Mouse (Mus musculus) cerebellum, postnatal 4 days (tissue): ENCODE measurements around the gene Ephx4.

ENCODE experiments used
- DNase-seq, 2 experiments: peaks; one replicate each; pipeline ENCODE4 v3.0.0; 2022; ENCODE audit warnings: low spot score in 2 of 2, mixed read lengths in 1 of 2

Ephx4 gene

GRCm38 (mm10) chr5:107434001-107434400 lies 31.5 kb downstream of the Ephx4 start:
- no peak for DNase-seq

DNA sequence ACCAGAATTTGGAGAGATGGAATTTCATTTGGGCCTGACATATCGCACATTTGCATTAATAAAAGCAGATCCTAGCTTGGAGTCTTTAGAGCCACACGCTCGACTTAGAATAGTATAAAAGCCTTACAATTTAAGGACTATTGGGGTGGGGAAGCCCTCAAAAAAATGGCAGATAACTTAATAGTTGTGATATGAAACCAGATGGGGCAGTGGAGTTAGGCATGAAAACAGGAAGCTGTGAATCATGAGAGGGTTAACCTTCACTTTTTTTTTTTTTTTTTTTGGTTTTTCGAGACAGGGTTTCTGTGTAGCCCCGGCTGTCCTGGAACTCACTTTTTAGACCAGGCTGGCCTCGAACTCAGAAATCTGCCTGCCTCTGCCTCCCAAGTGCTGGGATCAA lies 33.6 kb downstream of the Ephx4 start:
- no peak for DNase-seq

DNA sequence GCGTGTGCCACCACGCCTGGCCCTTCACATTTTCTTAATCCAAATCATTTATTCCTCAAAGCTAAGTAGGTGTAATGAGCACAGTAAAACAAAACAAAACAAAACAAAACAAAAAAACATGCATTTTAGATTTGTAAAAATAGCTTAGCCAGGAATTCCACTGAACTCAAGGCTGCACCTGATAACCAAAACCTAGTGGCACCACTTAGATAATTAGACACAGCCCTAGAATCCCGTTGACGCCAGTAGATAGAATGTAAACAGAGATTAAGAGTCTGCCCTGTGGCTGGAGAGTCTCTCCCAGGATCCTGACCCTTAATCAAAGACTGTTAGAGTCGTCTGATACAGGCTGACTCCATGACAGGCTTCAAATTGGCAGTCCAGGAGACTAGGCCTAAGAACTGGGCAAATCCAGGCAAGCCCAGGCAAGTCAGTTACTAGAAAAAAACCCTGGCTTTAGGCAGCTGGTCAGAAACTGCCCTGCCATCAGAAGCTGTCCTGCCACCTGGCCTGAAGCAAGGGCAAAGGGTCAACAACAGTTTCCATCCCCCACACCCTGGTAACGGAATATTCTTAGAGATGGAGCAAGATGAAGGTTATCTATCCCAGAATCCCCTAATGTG lies 34.2 kb downstream of the Ephx4 start:
- no peak for DNase-seq

- DNase-seq, result peak; percentile 96
Measured at GRCm38 (mm10) chr5:107437464-107438281, 35.1 kb downstream of the Ephx4 start, which contains the start of gene Btbd8. TSS of gene Btbd8 (plus strand) at chr5:107437997.

- peak in 1 of 2 experiments; percentile 3 for DNase-seq
Measured at GRCm38 (mm10) chr5:107438353-107438752, 35.8 kb downstream of the Ephx4 start.

DNA sequence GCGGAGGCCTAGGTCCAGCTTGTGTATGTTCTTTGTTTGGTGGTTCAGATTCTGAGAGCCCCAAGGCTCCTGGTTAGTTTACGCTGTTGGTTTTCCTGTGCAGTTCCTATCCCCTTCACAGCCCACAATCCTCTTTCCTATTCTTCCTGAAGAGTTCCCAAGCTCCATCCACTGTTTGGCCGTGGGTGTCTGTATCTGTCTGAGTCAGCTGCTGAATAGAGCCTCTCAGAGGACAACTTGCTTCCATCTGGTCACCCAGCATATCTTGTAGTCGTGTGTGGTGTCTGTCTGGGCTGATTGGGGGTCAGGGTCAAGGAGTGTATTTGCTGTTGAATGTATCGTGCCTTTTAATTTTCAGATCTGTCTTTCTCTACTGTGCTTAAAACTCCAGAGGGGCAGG lies 39.3 kb downstream of the Ephx4 start:
- DNase-seq, result no peak

GRCm38 (mm10) chr5:107444251-107444650 lies 41.7 kb downstream of the Ephx4 start:
- no peak for DNase-seq

GRCm38 (mm10) chr5:107447977-107448376 lies 45.4 kb downstream of the Ephx4 start:
- no peak for DNase-seq

DNA sequence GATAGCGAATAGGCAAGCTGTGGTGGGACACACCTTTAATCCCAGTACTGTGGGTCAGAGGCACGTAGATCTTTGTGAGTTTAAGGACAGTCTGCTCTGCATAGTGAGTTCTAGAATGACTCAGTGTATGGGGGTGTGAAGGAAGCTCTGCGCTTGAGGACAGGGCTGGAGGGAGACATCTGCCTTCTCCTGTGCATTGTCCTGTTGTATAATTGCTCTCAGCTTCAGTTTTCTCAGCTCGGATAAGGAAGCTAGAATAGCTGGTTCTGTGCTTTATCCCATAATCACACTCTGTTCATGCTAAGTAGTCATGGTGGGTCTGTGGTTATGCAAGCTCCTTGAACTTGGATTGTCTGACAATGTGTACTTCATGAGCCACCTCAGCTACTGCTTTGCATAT lies 46.2 kb downstream of the Ephx4 start:
- no peak for DNase-seq

GRCm38 (mm10) chr5:107449620-107450019 lies 47.1 kb downstream of the Ephx4 start:
- no peak for DNase-seq

- no peak for DNase-seq
Measured at GRCm38 (mm10) chr5:107450299-107450698, 47.8 kb downstream of the Ephx4 start.

- no peak for DNase-seq
Measured at GRCm38 (mm10) chr5:107462147-107463076, 59.9 kb downstream of the Ephx4 start.

DNA sequence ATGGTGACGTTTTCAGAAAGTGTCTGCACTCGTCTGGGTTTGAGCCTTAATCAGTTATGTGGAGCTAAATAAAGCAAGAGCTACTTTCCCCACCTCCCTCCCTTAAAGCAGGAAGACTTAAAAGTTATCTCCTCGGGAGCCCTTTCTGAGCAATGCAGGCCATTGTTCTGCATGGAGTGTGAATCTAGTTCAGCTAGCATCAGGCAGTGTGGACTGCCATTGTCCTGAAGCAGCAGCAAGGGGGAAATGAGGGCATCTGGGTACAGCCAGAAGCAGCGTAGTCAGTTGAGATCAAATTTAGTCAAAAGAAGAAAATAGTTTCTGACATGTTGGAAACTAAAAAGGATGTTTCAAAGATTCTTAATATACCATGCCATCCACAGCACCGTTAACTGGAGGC lies 64.0 kb downstream of the Ephx4 start:
- no peak for DNase-seq

GRCm38 (mm10) chr5:107467098-107467497 lies 64.6 kb downstream of the Ephx4 start:
- DNase-seq, result no peak

- no peak for DNase-seq
Measured at GRCm38 (mm10) chr5:107470600-107471329, 68.2 kb downstream of the Ephx4 start.
